Mouse (Mus musculus): Measurements from ENCODE around the gene Nkx2-9. TPM values are rescaled to one million over a fixed set of nuclear protein-coding genes. Genes with fewer than 3 reads are reported as not detected.

The Nkx2-9 gene
- 1.4 and 1.8 TPM in 2 replicates for polyA plus RNA-seq (2016; fragmentation: Nextera tagmentation; extraction: Ambion mirVana)

- ATAC-seq (ENCODE audit: low FRiP score, low read depth) = no peak
Observed at GRCm38 (mm10) chr12:56612761-56613437, at the start of gene Nkx2-9. Nkx2-9 (minus strand) TSS chr12:56613284.

GRCm38 (mm10) chr12:56637181-56637566, 24.1 kb upstream of the Nkx2-9 start:
- no peak overlapping the region for H3K9ac ChIP-seq (replicated peaks)
- no peaks in the 10 kb centered on the region for H3K36me3 ChIP-seq
- H3K9me3 ChIP-seq = no peaks in the 10 kb centered on the region
- 7% methylated on average over 5 of the region's 5 CpGs for WGBS
- peak overlapping the region; percentile 40 for H3K4me2 ChIP-seq (replicated peaks)
- H3K4me1 ChIP-seq = no peaks in the 10 kb centered on the region
- peak; percentile 65 for ATAC-seq (ENCODE audit: low FRiP score, low read depth)
- no peak overlapping the region for H3K4me3 ChIP-seq
- H3K27me3 ChIP-seq = peaks cover 48% of the 10 kb centered on the region
- no peak overlapping the region for H3K27ac ChIP-seq (replicated peaks)

More at GRCm38 (mm10) chr12:56612761-56613437, at the start of gene Nkx2-9:
- H3K9ac ChIP-seq (replicated peaks) = 0 out of 2 replicates have a peak within 1 kb of the TSS, but pooled peaks have one; percentile 2
- no peaks in the 10 kb centered on the region for H3K36me3 ChIP-seq
- H3K27me3 ChIP-seq = peaks cover 93% of the 10 kb centered on the region
- H3K27ac ChIP-seq (replicated peaks) = no peak within 1 kb of the TSS
- H3K4me2 ChIP-seq (replicated peaks) = peak within 1 kb of the TSS; percentile 48
- under 1% methylated on average over 40 of the region's 40 CpGs for WGBS
- H3K4me1 ChIP-seq = peaks cover 18% of the 10 kb centered on the region
- H3K4me3 ChIP-seq = peak within 1 kb of the TSS; percentile 36
- no peaks in the 10 kb centered on the region for H3K9me3 ChIP-seq

GRCm38 (mm10) chr12:56636534-56637180, 23.6 kb upstream of the Nkx2-9 start:
- Histone ChIP-seq H3K27me3 (peaks cover 48% of the 10 kb centered on the region), H3K4me2 (replicated peaks) (peak overlapping the region; percentile 40), H3K4me3 (no peak overlapping the region), H3K9ac (replicated peaks) (no peak overlapping the region), H3K36me3 (no peaks in the 10 kb centered on the region), H3K9me3 (no peaks in the 10 kb centered on the region), H3K4me1 (no peaks in the 10 kb centered on the region), H3K27ac (replicated peaks) (no peak overlapping the region)
- WGBS = 26% methylated on average over 14 of the region's 14 CpGs
- ATAC-seq (ENCODE audit: low FRiP score, low read depth) = peak; percentile 70

- no peak for ATAC-seq (ENCODE audit: low FRiP score, low read depth)
- Histone ChIP-seq H3K36me3 (no peaks in the 10 kb centered on the region), H3K4me2 (replicated peaks) (no peak overlapping the region), H3K27me3 (peaks cover 87% of the 10 kb centered on the region), H3K9me3 (no peaks in the 10 kb centered on the region), H3K4me1 (peaks cover 18% of the 10 kb centered on the region), H3K9ac (replicated peaks) (no peak overlapping the region), H3K27ac (replicated peaks) (no peak overlapping the region), H3K4me3 (no peak overlapping the region)
- WGBS = 15% methylated on average over 1 of the region's 1 CpGs
Observed at GRCm38 (mm10) chr12:56616088-56616487, 3.0 kb upstream of the Nkx2-9 start.

- 4% methylated on average over 6 of the region's 6 CpGs for whole genome bisulfite sequencing
Observed at GRCm38 (mm10) chr12:56615391-56615790, 2.3 kb upstream of the Nkx2-9 start.

GRCm38 (mm10) chr12:56614513-56614912, 1.4 kb upstream of the Nkx2-9 start:
- peaks cover 87% of the 10 kb centered on the region for H3K27me3 ChIP-seq
- H3K27ac ChIP-seq (replicated peaks) = no peak overlapping the region
- no peak overlapping the region for H3K9ac ChIP-seq (replicated peaks)
- ATAC-seq (ENCODE audit: low FRiP score, low read depth) = peak; percentile 86
- no peak overlapping the region for H3K4me3 ChIP-seq
- peaks cover 18% of the 10 kb centered on the region for H3K4me1 ChIP-seq
- no peak overlapping the region for H3K4me2 ChIP-seq (replicated peaks)
- WGBS = 0% methylated on average over 21 of the region's 21 CpGs
- H3K36me3 ChIP-seq = no peaks in the 10 kb centered on the region
- no peaks in the 10 kb centered on the region for H3K9me3 ChIP-seq

More at GRCm38 (mm10) chr12:56615391-56615790, 2.3 kb upstream of the Nkx2-9 start:
- peaks cover 18% of the 10 kb centered on the region for H3K4me1 ChIP-seq
- no peak overlapping the region for H3K27ac ChIP-seq (replicated peaks)
- no peaks in the 10 kb centered on the region for H3K36me3 ChIP-seq
- no peaks in the 10 kb centered on the region for H3K9me3 ChIP-seq
- H3K4me2 ChIP-seq (replicated peaks) = no peak overlapping the region
- no peak overlapping the region for H3K9ac ChIP-seq (replicated peaks)
- no peak overlapping the region for H3K4me3 ChIP-seq
- H3K27me3 ChIP-seq = peaks cover 87% of the 10 kb centered on the region
- ATAC-seq (ENCODE audit: low FRiP score, low read depth) = no peak

- Histone ChIP-seq H3K27ac (replicated peaks) (no peak overlapping the region), H3K4me3 (no peak overlapping the region), H3K4me1 (peaks cover 18% of the 10 kb centered on the region), H3K9me3 (no peaks in the 10 kb centered on the region), H3K9ac (replicated peaks) (no peak overlapping the region), H3K4me2 (replicated peaks) (no peak overlapping the region), H3K27me3 (peaks cover 89% of the 10 kb centered on the region), H3K36me3 (no peaks in the 10 kb centered on the region)
- 3% methylated on average over 14 of the region's 14 CpGs for WGBS
- ATAC-seq (ENCODE audit: low FRiP score, low read depth) = no peak
Observed at GRCm38 (mm10) chr12:56613916-56614510, 929 bp upstream of the Nkx2-9 start.

GRCm38 (mm10) chr12:56613438-56613830, 350 bp upstream of the Nkx2-9 start:
- no peak overlapping the region for H3K27ac ChIP-seq (replicated peaks)
- H3K9ac ChIP-seq (replicated peaks) = no peak overlapping the region
- peaks cover 18% of the 10 kb centered on the region for H3K4me1 ChIP-seq
- WGBS = 1% methylated on average over 6 of the region's 6 CpGs
- 0 out of 2 replicates have a peak overlapping the region, but pooled peaks have one; percentile 29 for H3K4me2 ChIP-seq (replicated peaks)
- peaks cover 93% of the 10 kb centered on the region for H3K27me3 ChIP-seq
- 0 out of 2 replicates have a peak overlapping the region, but pooled peaks have one; percentile 27 for H3K4me3 ChIP-seq
- no peak for ATAC-seq (ENCODE audit: low FRiP score, low read depth)
- no peaks in the 10 kb centered on the region for H3K9me3 ChIP-seq
- no peaks in the 10 kb centered on the region for H3K36me3 ChIP-seq

GRCm38 (mm10) chr12:56612349-56612735, 742 bp downstream of the Nkx2-9 start:
- H3K27ac ChIP-seq (replicated peaks) = no peak overlapping the region
- peaks cover 18% of the 10 kb centered on the region for H3K4me1 ChIP-seq
- under 1% methylated on average over 10 of the region's 10 CpGs for WGBS
- no peak for ATAC-seq (ENCODE audit: low FRiP score, low read depth)
- H3K4me2 ChIP-seq (replicated peaks) = peak overlapping the region; percentile 48
- peaks cover 94% of the 10 kb centered on the region for H3K27me3 ChIP-seq
- H3K9me3 ChIP-seq = no peaks in the 10 kb centered on the region
- no peaks in the 10 kb centered on the region for H3K36me3 ChIP-seq
- peak overlapping the region; percentile 36 for H3K4me3 ChIP-seq
- 0 out of 2 replicates have a peak overlapping the region, but pooled peaks have one; percentile 2 for H3K9ac ChIP-seq (replicated peaks)

GRCm38 (mm10) chr12:56611504-56612348, 1.4 kb downstream of the Nkx2-9 start:
- Histone ChIP-seq H3K36me3 (no peaks in the 10 kb centered on the region), H3K4me1 (peaks cover 18% of the 10 kb centered on the region), H3K4me2 (replicated peaks) (peak overlapping the region; percentile 48), H3K9ac (replicated peaks) (0 out of 2 replicates have a peak overlapping the region, but pooled peaks have one; percentile 2), H3K27me3 (peaks cover 100% of the 10 kb centered on the region), H3K27ac (replicated peaks) (no peak overlapping the region), H3K4me3 (peak overlapping the region; percentile 36), H3K9me3 (no peaks in the 10 kb centered on the region)
- ATAC-seq (ENCODE audit: low FRiP score, low read depth) = peak; percentile 44
- WGBS = under 1% methylated on average over 57 of the region's 57 CpGs

- Histone ChIP-seq H3K36me3 (no peaks in the 10 kb centered on the region), H3K27me3 (peaks cover 100% of the 10 kb centered on the region), H3K4me3 (no peak overlapping the region), H3K9me3 (no peaks in the 10 kb centered on the region), H3K27ac (replicated peaks) (no peak overlapping the region), H3K9ac (replicated peaks) (no peak overlapping the region), H3K4me1 (peaks cover 18% of the 10 kb centered on the region), H3K4me2 (replicated peaks) (no peak overlapping the region)
- no peak for ATAC-seq (ENCODE audit: low FRiP score, low read depth)
- WGBS = 2% methylated on average over 6 of the region's 6 CpGs
Observed at GRCm38 (mm10) chr12:56610851-56611250, 2.2 kb downstream of the Nkx2-9 start.
